Mouse (Mus musculus) cortical plate, adult 2 months (tissue): ENCODE data around the gene Ccdc33.

ENCODE experiments used
- CTCF ChIP-seq: fragments of 200-500 bp; IDR thresholded peaks from 2 replicates; pipeline ENCODE4 v1.5.1; 2011; ENCODE audit warnings: mild to moderate bottlenecking, control low read depth, low read length; ENCODE audit not compliant: insufficient read depth; ENCODE audit errors: extremely low read depth
- POLR2A ChIP-seq: fragments of 200-500 bp; IDR thresholded peaks from 2 replicates; pipeline ENCODE4 v1.6.1; 2011; ENCODE audit warnings: mild to moderate bottlenecking, low read length, control low read depth; ENCODE audit not compliant: insufficient read depth; ENCODE audit errors: extremely low read depth

DNA sequence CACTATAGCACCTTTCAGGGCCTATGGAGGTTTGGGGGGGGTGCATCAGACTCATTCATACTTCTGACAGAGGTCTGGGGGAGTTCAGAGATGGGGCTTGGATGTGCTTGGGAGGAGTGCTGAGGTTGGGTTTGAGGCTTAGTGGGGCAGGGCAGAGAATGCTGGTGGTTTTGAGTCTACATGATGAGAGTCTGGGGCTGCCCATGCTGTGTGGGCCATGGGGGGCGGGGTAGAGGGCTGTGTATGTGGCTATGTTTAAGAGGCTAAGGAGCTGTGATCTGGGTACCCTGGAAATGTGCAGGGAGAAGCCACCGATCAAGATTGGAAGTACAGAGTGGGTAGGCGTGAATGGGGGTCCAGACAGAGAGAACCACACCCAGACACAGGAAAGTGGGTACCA, 126.6 kb downstream of the Ccdc33 start:
- no peak for TF ChIP-seq POLR2A
- no peak for TF ChIP-seq CTCF
